Mouse (Mus musculus) liver, embryonic 12.5 days (tissue): Measurements from ENCODE around the gene Lrrfip1. TPM values are rescaled to one million over a fixed set of nuclear protein-coding genes. Genes with fewer than 3 reads are reported as not detected.

Experiments used
- ATAC-seq: fragments of 200-750 bp; cut with Nextera tagmentation; 2 replicates; pipeline ENCODE4 v1.8.0; 2017; ENCODE audit warnings: moderate number of reproducible peaks, mild to moderate bottlenecking, moderate library complexity
- H3K27ac ChIP-seq: fragments of 300-500 bp; sonication (generic); 2 replicates; pipeline ENCODE4 v1.5.1; 2016; ENCODE audit warnings: mild to moderate bottlenecking
- H3K27me3 ChIP-seq: fragments of 300-500 bp; sonication (generic); replicated peaks from 2 replicates; pipeline ENCODE4 v1.6.1; 2016; ENCODE audit warnings: mild to moderate bottlenecking, moderate library complexity
- H3K36me3 ChIP-seq: fragments of 300-500 bp; sonication (generic); 2 replicates; pipeline ENCODE4 v1.6.1; 2016; ENCODE audit warnings: mild to moderate bottlenecking, moderate library complexity
- H3K4me1 ChIP-seq: fragments of 300-500 bp; sonication (generic); 2 replicates; pipeline ENCODE4 v1.6.1; 2016
- H3K4me2 ChIP-seq: fragments of 300-500 bp; sonication (generic); 2 replicates; pipeline ENCODE4 v1.6.1; 2016; ENCODE audit warnings: mild to moderate bottlenecking, moderate library complexity
- H3K4me3 ChIP-seq: fragments of 300-500 bp; sonication (generic); 2 replicates; pipeline ENCODE4 v1.5.1; 2016; ENCODE audit warnings: mild to moderate bottlenecking, moderate library complexity
- H3K9ac ChIP-seq: fragments of 300-500 bp; sonication (generic); 2 replicates; pipeline ENCODE4 v1.6.1; 2016; ENCODE audit warnings: mild to moderate bottlenecking, moderate library complexity
- H3K9me3 ChIP-seq: fragments of 300-500 bp; sonication (generic); replicated peaks from 2 replicates; pipeline ENCODE4 v1.6.1; 2016; ENCODE audit warnings: mild to moderate bottlenecking, moderate library complexity
- WGBS: fragments of 180-500 bp; shearing (Covaris S2); methylation state at CpG from one replicate; pipeline ENCODE4 v1.1.7; 2016; ENCODE audit not compliant: insufficient replicate concordance; 5-methylcytosine and 5-hydroxymethylcytosine counted together
- polyA plus RNA-seq: library from polyadenylated mRNA; unstranded; fragments of >200 nt; fragmentation: Nextera tagmentation; extraction: Ambion mirVana; gene quantifications from 2 replicates; pipeline ENCODE4 v1.2.1, GENCODE M21; 2016

Gene Lrrfip1
- polyA plus RNA-seq, 1 experiment from 2014 or later, result 18.1 TPM

- H3K9me3 ChIP-seq, result no peaks in the 10 kb centered on the region
- H3K4me2 ChIP-seq, result no peak overlapping the region
- H3K27ac ChIP-seq, result no peak overlapping the region
- 79% methylated on average over 9 of the region's 9 CpGs for WGBS
- H3K4me3 ChIP-seq, result no peak overlapping the region
- peaks cover 8% of the 10 kb centered on the region; the same call in 1 of the 2 replicates for H3K4me1 ChIP-seq
- ATAC-seq, result no peak
- H3K36me3 ChIP-seq, result peaks cover 2% of the 10 kb centered on the region; the same call in 1 of the 2 replicates
- H3K9ac ChIP-seq, result no peak overlapping the region
- H3K27me3 ChIP-seq, result no peaks in the 10 kb centered on the region
Measured at GRCm38 (mm10) chr1:91077456-91077855, 78.9 kb downstream of the Lrrfip1 start.

GRCm38 (mm10) chr1:91077980-91078379, 79.4 kb downstream of the Lrrfip1 start:
- H3K27ac ChIP-seq, result no peak overlapping the region
- ATAC-seq, result no peak
- no peaks in the 10 kb centered on the region for H3K9me3 ChIP-seq
- WGBS, result 81% methylated on average over 8 of the region's 8 CpGs
- H3K4me1 ChIP-seq, result peaks cover 8% of the 10 kb centered on the region; the same call in 1 of the 2 replicates
- no peaks in the 10 kb centered on the region for H3K27me3 ChIP-seq
- H3K36me3 ChIP-seq, result peaks cover 2% of the 10 kb centered on the region; the same call in 1 of the 2 replicates
- H3K9ac ChIP-seq, result no peak overlapping the region
- no peak overlapping the region for H3K4me2 ChIP-seq
- H3K4me3 ChIP-seq, result no peak overlapping the region

GRCm38 (mm10) chr1:91079740-91080422, 81.3 kb downstream of the Lrrfip1 start:
- ATAC-seq, result no peak
- Histone ChIP-seq H3K4me2 (no peak overlapping the region), H3K27ac (no peak overlapping the region), H3K27me3 (no peaks in the 10 kb centered on the region), H3K9ac (no peak overlapping the region), H3K36me3 (peaks cover 2% of the 10 kb centered on the region; the same call in 1 of the 2 replicates), H3K4me3 (no peak overlapping the region), H3K4me1 (peaks cover 17% of the 10 kb centered on the region; the same call in 1 of the 2 replicates), H3K9me3 (no peaks in the 10 kb centered on the region)
- WGBS, result 62% methylated on average over 10 of the region's 10 CpGs

GRCm38 (mm10) chr1:91080423-91080749, 81.8 kb downstream of the Lrrfip1 start:
- Histone ChIP-seq H3K9ac (no peak overlapping the region), H3K27ac (no peak overlapping the region), H3K4me1 (peaks cover 17% of the 10 kb centered on the region; the same call in 1 of the 2 replicates), H3K4me2 (no peak overlapping the region), H3K4me3 (no peak overlapping the region), H3K27me3 (no peaks in the 10 kb centered on the region), H3K9me3 (no peaks in the 10 kb centered on the region), H3K36me3 (peaks cover 2% of the 10 kb centered on the region; the same call in 1 of the 2 replicates)
- 47% methylated on average over 7 of the region's 7 CpGs for WGBS
- ATAC-seq, result peak; percentile 37

- Histone ChIP-seq H3K4me1 (peaks cover 33% of the 10 kb centered on the region; the same call in 1 of the 2 replicates), H3K4me2 (no peak overlapping the region), H3K9ac (no peak overlapping the region), H3K27me3 (no peaks in the 10 kb centered on the region), H3K36me3 (0 out of 2 replicates have a peak, but pooled peaks cover 3% of the 10 kb centered on the region), H3K27ac (no peak overlapping the region), H3K4me3 (no peak overlapping the region), H3K9me3 (no peaks in the 10 kb centered on the region)
- no peak for ATAC-seq
- 62% methylated on average over 8 of the region's 8 CpGs for WGBS
Measured at GRCm38 (mm10) chr1:91084374-91084773, 85.8 kb downstream of the Lrrfip1 start.

- Histone ChIP-seq H3K4me3 (no peak overlapping the region), H3K36me3 (0 out of 2 replicates have a peak, but pooled peaks cover 3% of the 10 kb centered on the region), H3K4me2 (no peak overlapping the region), H3K9ac (no peak overlapping the region), H3K9me3 (no peaks in the 10 kb centered on the region), H3K4me1 (peaks cover 31% of the 10 kb centered on the region; the same call in 1 of the 2 replicates), H3K27me3 (no peaks in the 10 kb centered on the region), H3K27ac (no peak overlapping the region)
- ATAC-seq, result no peak
- 65% methylated on average over 10 of the region's 10 CpGs for WGBS
Measured at GRCm38 (mm10) chr1:91085009-91085408, 86.5 kb downstream of the Lrrfip1 start.

- H3K27me3 ChIP-seq, result no peaks in the 10 kb centered on the region
- no peak overlapping the region for H3K4me3 ChIP-seq
- H3K27ac ChIP-seq, result peak overlapping the region; percentile 37; the same call in 1 of the 2 replicates
- H3K9me3 ChIP-seq, result no peaks in the 10 kb centered on the region
- no peak overlapping the region for H3K4me2 ChIP-seq
- WGBS, result 59% methylated on average over 2 of the region's 2 CpGs
- H3K9ac ChIP-seq, result no peak overlapping the region
- 0 out of 2 replicates have a peak, but pooled peaks cover 3% of the 10 kb centered on the region for H3K36me3 ChIP-seq
- no peak for ATAC-seq
- peaks cover 26% of the 10 kb centered on the region; the same call in 1 of the 2 replicates for H3K4me1 ChIP-seq
Measured at GRCm38 (mm10) chr1:91085686-91086085, 87.1 kb downstream of the Lrrfip1 start.

GRCm38 (mm10) chr1:91086325-91086724, 87.8 kb downstream of the Lrrfip1 start:
- Histone ChIP-seq H3K4me2 (no peak overlapping the region), H3K36me3 (0 out of 2 replicates have a peak, but pooled peaks cover 3% of the 10 kb centered on the region), H3K27ac (0 out of 2 replicates have a peak overlapping the region, but pooled peaks have one; percentile 10), H3K4me1 (peaks cover 25% of the 10 kb centered on the region; the same call in 1 of the 2 replicates), H3K9ac (no peak overlapping the region), H3K4me3 (no peak overlapping the region), H3K27me3 (no peaks in the 10 kb centered on the region), H3K9me3 (no peaks in the 10 kb centered on the region)
- 38% methylated on average over 3 of the region's 3 CpGs for WGBS
- ATAC-seq, result no peak

GRCm38 (mm10) chr1:91086748-91087147, 88.2 kb downstream of the Lrrfip1 start:
- no peaks in the 10 kb centered on the region for H3K9me3 ChIP-seq
- WGBS, result 78% methylated on average over 5 of the region's 5 CpGs
- H3K4me3 ChIP-seq, result no peak overlapping the region
- no peaks in the 10 kb centered on the region for H3K27me3 ChIP-seq
- H3K27ac ChIP-seq, result 0 out of 2 replicates have a peak overlapping the region, but pooled peaks have one; percentile 10
- no peak overlapping the region for H3K4me2 ChIP-seq
- H3K36me3 ChIP-seq, result 0 out of 2 replicates have a peak, but pooled peaks cover 3% of the 10 kb centered on the region
- no peak overlapping the region for H3K9ac ChIP-seq
- no peak for ATAC-seq
- peaks cover 25% of the 10 kb centered on the region; the same call in 1 of the 2 replicates for H3K4me1 ChIP-seq

- Histone ChIP-seq H3K4me2 (no peak overlapping the region), H3K4me3 (no peak overlapping the region), H3K27me3 (no peaks in the 10 kb centered on the region), H3K9ac (no peak overlapping the region), H3K4me1 (peaks cover 36% of the 10 kb centered on the region), H3K9me3 (no peaks in the 10 kb centered on the region), H3K36me3 (0 out of 2 replicates have a peak, but pooled peaks cover 3% of the 10 kb centered on the region), H3K27ac (no peak overlapping the region)
- WGBS, result 76% methylated on average over 7 of the region's 7 CpGs
- no peak for ATAC-seq
Measured at GRCm38 (mm10) chr1:91088027-91088426, 89.5 kb downstream of the Lrrfip1 start.

- Histone ChIP-seq H3K4me2 (no peak overlapping the region), H3K27me3 (no peaks in the 10 kb centered on the region), H3K9me3 (no peaks in the 10 kb centered on the region), H3K36me3 (0 out of 2 replicates have a peak, but pooled peaks cover 3% of the 10 kb centered on the region), H3K27ac (no peak overlapping the region), H3K9ac (no peak overlapping the region), H3K4me1 (peaks cover 42% of the 10 kb centered on the region), H3K4me3 (no peak overlapping the region)
- WGBS, result 75% methylated on average over 8 of the region's 8 CpGs
- no peak for ATAC-seq
Measured at GRCm38 (mm10) chr1:91088941-91089340, 90.4 kb downstream of the Lrrfip1 start.

GRCm38 (mm10) chr1:91090456-91090855, 91.9 kb downstream of the Lrrfip1 start:
- H3K4me3 ChIP-seq, result no peak overlapping the region
- H3K9me3 ChIP-seq, result no peaks in the 10 kb centered on the region
- H3K9ac ChIP-seq, result no peak overlapping the region
- H3K4me2 ChIP-seq, result no peak overlapping the region
- H3K36me3 ChIP-seq, result 0 out of 2 replicates have a peak, but pooled peaks cover 3% of the 10 kb centered on the region
- no peaks in the 10 kb centered on the region for H3K27me3 ChIP-seq
- WGBS, result 70% methylated on average over 6 of the region's 6 CpGs
- peaks cover 48% of the 10 kb centered on the region for H3K4me1 ChIP-seq
- no peak for ATAC-seq
- no peak overlapping the region for H3K27ac ChIP-seq
